Mouse (Mus musculus) left cerebral cortex, adult 9 months (tissue): ENCODE measurements around the gene Tmtc3.
A peak's percentile ranks its signal among the peaks of the same experiment; 100 is the strongest.
"Not testable (repeated sequence)": the region's sequence is repeated elsewhere in the genome, so short reads cannot be mapped to it uniquely, and the experiment has no call there.

ENCODE experiments used
- DNase-seq, 2 experiments: peaks; one replicate each; pipeline ENCODE4 v3.0.0; 2022; ENCODE audit warnings: low spot score in 2 of 2

Gene Tmtc3

DNA sequence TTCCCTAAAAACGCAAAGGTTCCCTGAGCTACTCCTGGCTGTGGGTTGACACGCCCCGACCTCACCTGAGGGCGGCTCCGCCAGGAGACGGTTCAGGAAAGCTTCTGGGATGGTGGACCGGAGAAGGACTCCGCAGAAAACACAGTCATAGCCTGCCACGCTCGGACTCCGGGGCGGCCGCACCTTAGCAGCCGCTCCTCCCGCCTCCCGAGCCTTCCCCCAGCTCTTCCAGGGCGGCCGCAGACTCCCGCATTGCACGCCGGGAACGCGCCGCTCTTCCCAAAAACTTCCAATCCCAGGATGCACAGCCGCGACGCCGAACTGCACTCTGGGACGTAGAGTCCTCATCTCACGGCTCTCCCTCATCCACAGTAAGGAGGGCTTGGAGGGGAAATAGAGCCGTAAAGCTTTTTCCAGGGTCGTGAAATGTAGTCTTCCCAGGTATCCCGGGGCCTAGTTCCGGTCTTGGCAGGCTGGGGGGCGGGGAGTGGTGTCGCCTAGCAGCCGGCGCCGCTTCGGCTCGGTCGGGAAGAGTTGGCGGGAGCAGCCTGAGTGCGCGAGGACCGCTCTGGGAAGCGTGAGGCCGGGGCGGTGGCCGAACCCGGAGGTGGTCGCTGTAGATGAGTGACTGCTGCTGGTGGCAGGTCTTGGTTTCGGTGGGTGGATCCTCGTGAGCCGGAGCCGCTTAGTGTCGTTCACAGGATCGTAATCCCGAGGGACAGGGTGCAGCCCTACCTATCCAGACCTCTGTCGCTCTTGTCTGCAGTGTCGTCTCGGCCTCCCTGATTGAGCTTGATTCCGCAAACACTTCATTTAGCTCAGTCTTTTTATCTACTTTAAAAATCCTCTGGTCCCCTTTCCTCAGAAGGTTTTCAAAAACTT, at the start of gene Tmtc3, which contains the start of gene Cep290:
Gene Tmtc3 (minus strand): TSS at position 254 of the 882 bp plus-strand sequence.
Gene Cep290 (plus strand): TSS at position 462 of the 882 bp plus-strand sequence.
- DNase-seq: peak; percentile 92 to 97

DNA sequence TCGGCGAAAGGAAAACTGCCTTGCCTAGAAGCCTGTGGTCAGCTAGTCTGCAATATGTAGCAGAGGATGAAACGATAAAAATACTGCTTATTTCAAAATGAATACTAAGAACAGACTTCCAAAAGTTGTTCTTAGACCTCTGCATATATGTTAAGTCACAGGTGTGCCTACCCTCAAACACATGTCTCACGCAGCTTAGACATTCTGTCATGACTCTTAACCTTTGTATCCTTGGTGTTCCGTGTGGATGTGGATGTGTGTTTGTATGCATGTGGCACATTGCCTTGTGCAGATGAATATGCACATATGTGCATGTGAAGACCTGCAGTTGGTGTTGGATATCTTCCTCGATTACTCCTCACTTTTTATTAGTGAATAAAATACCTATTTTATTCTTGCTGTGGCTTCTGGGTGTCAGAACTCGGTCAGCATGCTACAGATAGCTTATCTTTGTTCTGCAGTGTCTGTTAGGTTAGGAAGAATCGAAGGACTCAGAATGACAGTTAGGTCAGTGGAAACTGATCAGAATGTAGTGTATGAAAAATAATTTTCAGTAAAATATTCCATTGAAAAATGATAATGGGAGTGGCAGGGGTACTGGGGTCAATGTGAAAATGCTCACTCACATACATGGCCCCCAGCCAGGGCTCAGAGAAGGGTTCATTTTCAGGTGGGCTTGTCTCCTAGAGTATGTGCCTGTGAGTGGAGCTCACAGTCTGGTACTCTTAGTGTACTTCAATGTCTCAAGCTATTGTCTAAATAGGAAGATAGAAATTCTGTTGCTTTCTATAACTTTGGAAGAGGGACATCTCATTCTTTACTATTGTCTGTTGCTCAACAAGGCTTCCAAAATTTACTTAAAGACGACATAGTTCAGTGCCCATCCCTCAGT, 37.6 kb upstream of the Tmtc3 start:
- no peak for DNase-seq

DNA sequence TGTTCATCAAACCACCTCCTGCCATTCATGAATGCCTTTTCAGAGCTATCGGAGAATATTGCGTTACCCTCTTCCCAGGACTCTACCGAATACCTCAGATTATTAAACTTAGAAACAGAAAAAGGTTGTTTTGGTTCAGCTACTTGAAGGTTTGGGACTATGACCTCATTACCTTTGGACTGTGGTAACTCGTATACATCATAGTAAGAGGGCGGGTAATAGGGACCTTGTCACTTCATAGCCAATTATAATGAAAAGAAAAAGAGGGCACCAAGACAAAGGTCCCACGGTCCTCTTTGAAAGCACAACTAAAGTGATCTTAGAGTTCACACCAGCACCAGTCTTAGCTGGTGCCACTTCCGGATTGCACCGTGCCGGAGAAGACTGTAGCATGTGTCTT, 35.2 kb upstream of the Tmtc3 start:
- no peak for DNase-seq

DNA sequence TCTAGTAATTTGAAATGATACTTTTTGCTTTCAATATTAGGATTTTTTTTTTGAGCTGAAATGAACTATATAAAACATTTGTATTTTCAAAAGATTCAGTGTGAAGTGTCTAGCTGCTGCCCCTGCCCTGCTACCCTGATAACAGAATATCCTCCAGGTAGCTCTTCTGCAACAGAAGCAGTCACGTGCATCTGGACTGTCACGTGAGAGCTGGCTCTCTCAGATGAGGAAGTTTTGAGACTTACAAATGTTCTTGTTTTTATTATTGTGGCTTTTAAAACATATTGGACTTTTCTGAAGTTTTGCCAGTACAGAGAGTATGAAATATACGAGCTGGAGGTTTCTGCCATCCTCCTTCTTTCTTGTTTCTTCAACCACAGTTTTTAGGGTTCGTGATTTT, 34.5 kb upstream of the Tmtc3 start:
- DNase-seq: no peak

DNA sequence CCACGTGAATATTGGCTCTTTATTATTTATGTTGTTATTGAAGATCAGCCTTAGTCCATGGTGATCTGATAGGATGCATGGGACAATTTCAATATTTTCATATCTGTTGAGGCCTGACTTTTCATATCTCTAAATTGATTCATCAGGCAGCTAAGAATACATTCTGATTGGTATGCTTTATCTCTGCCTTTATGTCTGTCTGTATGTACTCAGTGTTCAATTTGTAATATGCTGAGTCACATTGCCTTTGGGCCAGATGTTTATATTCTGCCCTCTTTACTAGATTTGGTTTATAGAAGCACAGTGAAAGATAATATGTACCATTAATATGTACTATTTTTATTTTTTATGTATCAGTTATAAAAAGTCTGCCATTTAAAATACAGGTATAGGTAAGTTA, 21.0 kb upstream of the Tmtc3 start:
- no peak for DNase-seq

DNA sequence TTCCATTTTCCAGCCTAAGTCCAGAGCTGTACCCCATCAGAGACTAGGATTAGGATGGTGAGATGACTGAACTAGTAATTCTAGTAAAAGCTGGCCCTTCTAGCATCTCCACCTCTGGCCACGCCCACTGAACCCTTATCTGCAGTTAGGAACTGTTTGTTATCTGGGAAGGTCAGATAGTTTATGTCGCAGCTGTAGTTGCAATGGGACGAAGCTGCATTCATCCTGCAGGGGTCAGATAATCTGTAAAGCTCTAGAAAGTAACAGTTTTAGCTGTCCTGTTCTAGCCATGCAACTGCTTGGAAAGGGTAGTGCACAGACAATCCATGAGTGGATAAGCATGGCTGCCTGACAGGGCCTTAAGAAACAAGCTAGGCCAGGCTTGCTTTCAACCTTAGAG, 11.2 kb upstream of the Tmtc3 start:
- DNase-seq: no peak

DNA sequence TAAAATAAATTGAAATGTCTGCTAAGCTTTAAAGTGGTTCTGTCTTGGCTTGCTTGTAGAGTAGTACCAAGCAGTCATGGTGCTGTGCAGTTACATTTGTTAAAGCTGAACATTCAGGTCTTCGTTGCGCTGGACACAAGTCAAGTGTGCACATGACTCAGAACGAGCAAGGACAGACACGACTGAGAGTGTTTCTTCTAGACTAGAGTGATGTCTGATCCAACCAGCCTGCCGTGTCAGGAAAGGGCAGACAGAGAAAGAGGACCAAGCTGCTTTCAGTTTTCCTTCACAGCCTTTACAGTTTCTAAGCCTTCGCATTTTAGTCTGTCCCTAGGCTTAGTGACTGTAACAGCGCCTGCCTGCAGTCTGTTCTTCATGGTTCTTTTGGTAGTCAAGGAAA, 4.8 kb upstream of the Tmtc3 start:
- DNase-seq: no peak

DNA sequence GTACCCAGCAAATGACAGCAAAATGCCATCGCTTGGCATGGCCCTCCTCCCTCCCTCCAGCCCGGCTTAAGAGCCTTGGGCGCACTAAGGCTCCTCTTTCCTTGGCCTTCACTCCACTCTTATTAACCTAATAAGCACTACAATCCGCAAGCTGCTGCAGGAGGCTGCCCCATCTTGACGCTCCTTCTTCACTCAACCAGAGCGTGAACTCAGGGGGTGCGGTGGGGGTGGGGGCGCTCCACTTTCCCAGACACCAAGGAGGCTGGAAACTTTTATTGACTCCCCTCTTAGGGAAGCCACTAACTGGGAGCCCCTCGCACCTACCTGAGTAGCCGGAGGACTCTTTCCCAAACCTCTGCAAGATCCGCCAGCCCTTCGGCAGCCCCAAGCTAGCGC, 451 bp downstream of the Tmtc3 start:
- DNase-seq: no peak

DNA sequence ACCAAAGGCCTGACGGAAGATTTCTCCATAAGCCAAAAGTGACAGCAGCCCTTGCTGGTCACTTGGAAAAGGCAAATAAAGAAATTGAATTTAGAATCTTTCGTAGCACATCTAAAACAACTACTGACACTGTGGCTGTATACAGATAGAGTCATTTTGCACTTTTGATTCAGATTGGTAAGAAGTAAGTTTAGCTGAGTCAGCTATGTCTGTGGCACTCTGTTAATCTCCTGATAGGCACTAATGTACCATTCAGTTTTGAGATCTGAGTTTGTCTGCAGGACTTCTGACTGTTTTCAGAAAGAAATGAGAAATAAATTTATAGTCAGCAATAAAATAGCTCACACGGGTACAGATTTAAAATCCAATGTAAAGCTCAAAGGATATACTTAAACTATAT, 7.6 kb downstream of the Tmtc3 start:
- no peak for DNase-seq

DNA sequence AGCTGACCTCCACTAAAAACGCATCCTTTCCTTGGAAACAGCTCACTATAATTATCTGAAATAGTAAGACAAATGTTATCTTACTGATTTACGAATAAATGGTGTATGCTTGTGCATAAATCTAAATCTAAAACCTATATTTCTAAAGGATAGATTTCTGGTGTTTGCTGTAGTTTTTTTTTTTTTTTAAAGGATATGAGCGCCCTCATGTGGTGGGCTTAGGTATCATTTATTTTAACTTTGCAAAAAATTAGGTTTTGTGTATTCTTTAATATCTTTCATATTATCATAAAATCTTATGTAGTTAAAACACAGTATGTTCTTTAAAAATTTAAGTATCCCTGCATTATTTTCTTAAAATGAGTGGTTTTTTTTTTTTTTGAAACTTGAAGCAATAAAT, 12.1 kb downstream of the Tmtc3 start:
- no peak for DNase-seq

DNA sequence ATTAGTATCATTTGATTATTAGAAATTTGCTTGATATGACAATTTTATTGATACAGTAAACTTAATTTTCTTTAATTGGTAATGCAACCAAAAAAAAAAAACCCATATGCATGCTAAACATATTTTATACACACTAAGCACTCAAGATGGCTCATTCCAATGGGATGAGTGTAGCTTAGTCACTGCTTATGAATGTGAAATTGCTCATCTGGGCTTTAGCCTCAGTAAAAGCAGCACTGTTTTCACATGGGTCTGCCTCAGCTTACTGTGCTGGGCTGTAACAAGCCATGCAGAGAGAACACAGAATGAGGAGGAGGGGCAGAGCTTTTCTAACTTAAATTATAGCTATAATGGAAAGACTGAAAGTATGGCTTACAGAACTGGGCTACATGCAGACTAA, 26.6 kb downstream of the Tmtc3 start:
- DNase-seq: no peak

DNA sequence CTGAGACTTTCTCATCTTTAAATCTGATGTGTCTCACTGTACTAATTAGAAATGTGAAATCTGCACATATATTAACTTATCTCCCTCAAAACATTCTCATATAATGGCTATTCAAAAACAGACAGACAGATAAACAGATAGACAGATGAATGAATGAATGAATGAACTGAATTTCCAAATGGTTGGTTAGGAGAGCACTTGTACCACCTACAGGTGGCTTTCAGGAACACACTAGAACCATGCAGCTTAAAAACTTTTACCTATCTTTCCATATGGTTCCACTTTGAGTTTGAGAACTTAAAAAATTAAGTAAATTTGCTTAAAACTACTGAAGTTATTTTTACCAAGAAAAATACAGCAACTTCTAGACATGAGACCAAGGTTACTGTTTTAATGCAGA, 37.8 kb downstream of the Tmtc3 start:
- DNase-seq: no peak

DNA sequence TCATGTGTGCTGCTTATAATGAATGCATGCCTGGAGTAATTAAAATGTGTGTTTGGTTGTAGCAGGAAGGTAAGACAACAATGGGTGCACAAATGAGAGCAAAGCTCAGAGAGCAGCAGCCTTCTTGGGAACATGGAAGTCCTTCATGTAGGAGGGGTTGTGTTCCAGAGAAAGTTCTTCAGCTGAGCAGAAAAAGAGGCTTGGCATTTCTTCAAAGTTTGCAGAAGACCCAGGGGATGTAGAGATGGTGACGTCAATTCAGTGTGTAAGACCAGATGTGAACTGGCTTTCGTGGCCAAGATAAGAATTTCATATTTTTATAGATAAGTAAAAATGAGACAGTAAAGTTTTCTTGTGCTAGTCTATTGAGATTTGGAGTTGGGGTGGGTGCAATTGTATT, 59.6 kb downstream of the Tmtc3 start:
- no peak for DNase-seq

DNA sequence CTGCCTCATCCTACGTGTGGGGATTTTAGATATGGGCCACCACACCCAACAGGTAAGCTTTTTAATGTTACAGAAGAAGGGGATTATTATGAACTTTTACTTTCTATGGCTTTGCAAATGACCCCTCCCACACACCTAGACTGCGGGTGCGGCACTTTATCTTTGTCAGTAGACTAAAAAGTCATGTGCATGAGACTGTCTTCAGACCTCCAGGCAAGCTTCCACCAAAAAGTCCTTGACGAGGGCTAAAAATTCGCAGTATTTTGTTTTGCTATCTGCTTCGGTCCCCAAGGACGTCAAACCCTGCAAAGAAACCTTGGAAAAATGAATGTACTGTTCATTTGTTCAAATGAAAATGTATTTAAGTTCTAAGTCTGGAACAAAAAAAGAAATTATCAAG, 71.6 kb downstream of the Tmtc3 start:
- no peak for DNase-seq

DNA sequence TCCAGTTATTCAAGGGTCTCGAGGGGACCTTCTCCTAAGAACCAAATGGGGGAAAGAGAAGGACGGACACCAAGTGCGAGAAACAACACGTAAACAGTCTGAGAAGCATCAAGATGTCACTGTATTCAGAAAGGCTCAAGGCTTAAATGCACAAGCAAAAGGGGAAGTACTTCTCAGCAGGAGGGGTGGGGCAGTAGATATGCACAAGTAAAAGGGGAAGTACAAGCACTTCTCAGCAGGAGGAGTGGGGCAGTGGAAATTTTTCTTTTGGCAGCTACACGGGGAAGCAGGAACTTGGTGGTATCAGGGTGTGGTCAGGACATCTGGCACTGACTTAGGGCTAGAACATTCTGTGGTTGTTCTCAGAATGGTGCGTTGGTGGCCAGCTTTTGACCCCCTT, 84.8 kb downstream of the Tmtc3 start:
- DNase-seq: not testable (repeated sequence)
